In the genomic region with DNA sequence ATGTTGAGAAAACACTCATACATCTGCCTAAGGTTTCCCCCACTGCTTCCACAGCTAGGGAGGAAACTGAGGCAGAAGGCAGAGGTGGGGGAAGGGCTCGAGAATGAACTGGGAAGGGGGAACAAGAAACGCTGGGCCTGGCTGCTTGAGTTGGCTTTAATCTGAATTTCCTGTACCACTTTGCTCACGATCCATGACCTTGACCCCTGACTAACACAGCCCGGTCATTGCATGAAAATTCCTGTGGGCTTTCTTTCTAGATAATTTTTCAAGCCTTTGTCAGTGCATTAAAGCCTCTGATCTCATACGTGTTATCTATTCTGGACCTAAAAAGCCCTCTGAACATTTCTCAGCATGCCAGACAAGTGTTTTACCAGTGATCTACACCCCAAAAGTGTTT, we compare ENCODE assay signal across 30 mouse cellular contexts. TPM values are rescaled to one million over a fixed set of nuclear protein-coding genes. Genes with fewer than 3 reads are reported as not detected.
A peak's percentile ranks its signal among the peaks of the same experiment; 100 is the strongest.
DNase-seq lines count a peak whose midpoint lies in the region; ATAC-seq and TF ChIP-seq lines count a peak whose summit lies in the region.
"Had no signal": no experiment of that assay in that cellular context is flagged by ENCODE, and none has a peak within 500 bp of the region (broad histone marks: within the 10 kb centered on the region; RNA-seq: fewer than 3 reads in every experiment).

No protein-coding gene starts in this region.

- TF ChIP-seq EP300 in liver, postnatal 0 days (IDR thresholded peaks at IDR 0.05; ENCODE audit: low read depth), result no peak

- H3K4me3 ChIP-seq in heart, embryonic 12.5 days, result no peak overlapping the region
- H3K4me3 ChIP-seq in liver, adult 2 months (ENCODE audit: insufficient read depth, low read depth, low read length), result no peak overlapping the region
- H3K4me3 ChIP-seq in liver, postnatal 0 days (ENCODE audit: low read depth, low read length), result no peak overlapping the region
- H3K4me3 ChIP-seq: forebrain, embryonic 10.5 days; hindbrain, embryonic 15.5 days; left cerebral cortex, adult 2 months; limb, embryonic 15.5 days; liver, embryonic 15.5 days; midbrain, embryonic 15.5 days; neural tube, embryonic 12.5 days had no signal

- no peak for TF ChIP-seq CTCF in liver, adult 2 months (IDR thresholded peaks at IDR 0.05; ENCODE audit: low read depth, low read length)
- TF ChIP-seq CTCF in liver, postnatal 0 days (IDR thresholded peaks at IDR 0.05; ENCODE audit: low read depth), result no peak

- intact Hi-C loops in heart, postnatal 36 days (cut with DNase I), result no loop called here

- H3K79me2 ChIP-seq in liver, adult 2 months (ENCODE audit: control insufficient read depth, insufficient read depth, low read length), result no peaks in the 10 kb centered on the region

- 16% methylated on average over 5 of the region's 5 CpGs for WGBS in heart, embryonic 12.5 days
- 26% methylated on average over 5 of the region's 5 CpGs for WGBS in liver, adult 2 months
- 43% methylated on average over 5 of the region's 5 CpGs for WGBS in liver, postnatal 0 days (ENCODE audit: insufficient replicate concordance)

- peaks cover 18% of the 10 kb centered on the region for H3K36me3 ChIP-seq in heart, embryonic 12.5 days
- H3K36me3 ChIP-seq in liver, adult 2 months (ENCODE audit: control insufficient read depth, insufficient read depth, low read length), result no peaks in the 10 kb centered on the region
- H3K36me3 ChIP-seq in liver, postnatal 0 days (replicated peaks; ENCODE audit: insufficient read depth, low read length), result no peaks in the 10 kb centered on the region
- H3K36me3 ChIP-seq: forebrain, embryonic 10.5 days; G1E; hindbrain, embryonic 15.5 days; limb, embryonic 15.5 days; liver, embryonic 15.5 days; midbrain, embryonic 15.5 days; neural tube, embryonic 12.5 days had no signal

- H3K27me3 ChIP-seq in heart, embryonic 12.5 days (replicated peaks), result no peaks in the 10 kb centered on the region
- H3K27me3 ChIP-seq in liver, adult 2 months (ENCODE audit: control insufficient read depth, insufficient read depth, low read length), result no peaks in the 10 kb centered on the region
- H3K27me3 ChIP-seq in liver, postnatal 0 days (ENCODE audit: insufficient read depth, low read length), result no peaks in the 10 kb centered on the region
- H3K27me3 ChIP-seq: CH12.LX; hindbrain, embryonic 15.5 days; limb, embryonic 15.5 days; liver, embryonic 15.5 days; midbrain, embryonic 15.5 days; neural tube, embryonic 12.5 days had no signal

- peak; percentile 61 for DNase-seq in adrenal gland, postnatal 14 days
- no peak for DNase-seq in adrenal gland, adult 8-10 months
- DNase-seq in heart, postnatal 36 days, result no peak
- DNase-seq in liver, adult 2 months (ENCODE audit: extremely low read depth, low read depth, low spot score), result no peak
- no peak for DNase-seq in liver, postnatal 0 days
- DNase-seq in left cerebral cortex, adult 9 months (ENCODE audit: low spot score in 2 of 2), result no peak
- DNase-seq: B cell, adult 2 months; cerebellum, adult 9-11 months; gastrocnemius, postnatal 25 days; heart, postnatal 10 days; kidney, adult 2 months; left cerebral cortex, postnatal 4 days; lung, postnatal 4 days; right cerebral cortex, postnatal 14 days; thymus, adult 2 months; thymus, postnatal 4 days had no signal

- no peaks in the 10 kb centered on the region for H3K9me3 ChIP-seq in heart, embryonic 12.5 days (replicated peaks)
- no peaks in the 10 kb centered on the region for H3K9me3 ChIP-seq in liver, postnatal 0 days (ENCODE audit: low read length)
- H3K9me3 ChIP-seq: forebrain, embryonic 10.5 days; G1E; hindbrain, embryonic 15.5 days; limb, embryonic 15.5 days; liver, embryonic 15.5 days; midbrain, embryonic 15.5 days; neural tube, embryonic 12.5 days had no signal

- no peak for ATAC-seq in heart, embryonic 12.5 days (ENCODE audit: insufficient number of reproducible peaks, low FRiP score)
- no peak for ATAC-seq in liver, postnatal 0 days
- ATAC-seq: activated CD4-positive, CD25-positive, alpha-beta regulatory T cell, adult 4 months; forebrain, embryonic 16.5 days; midbrain, embryonic 15.5 days had no signal

- TF ChIP-seq POLR2A in liver, adult 2 months (IDR thresholded peaks at IDR 0.05; ENCODE audit: extremely low read depth, insufficient read depth, low read length), result no peak

- H3K4me1 ChIP-seq in heart, embryonic 12.5 days (replicated peaks), result peaks cover 25% of the 10 kb centered on the region
- H3K4me1 ChIP-seq in liver, adult 2 months (ENCODE audit: control insufficient read depth, insufficient read depth, low read length), result peaks cover 7% of the 10 kb centered on the region
- H3K4me1 ChIP-seq in liver, postnatal 0 days (ENCODE audit: insufficient read depth), result no peaks in the 10 kb centered on the region
- H3K4me1 ChIP-seq: hindbrain, embryonic 15.5 days; limb, embryonic 15.5 days; midbrain, embryonic 15.5 days; neural tube, embryonic 12.5 days had no signal

- no peak overlapping the region for H3K4me2 ChIP-seq in heart, embryonic 12.5 days
- no peak overlapping the region for H3K4me2 ChIP-seq in liver, postnatal 0 days (ENCODE audit: low read depth, low read length)
- H3K4me2 ChIP-seq: hindbrain, embryonic 15.5 days; limb, embryonic 15.5 days; liver, embryonic 15.5 days; midbrain, embryonic 15.5 days; neural tube, embryonic 12.5 days had no signal

- H3K27ac ChIP-seq in heart, embryonic 12.5 days (ENCODE audit: poor library complexity, severe bottlenecking), result peak overlapping the region; percentile 70
- 0 out of 2 replicates have a peak overlapping the region, but pooled peaks have one; percentile 2 for H3K27ac ChIP-seq in liver, adult 2 months (replicated peaks; ENCODE audit: insufficient read depth, low read depth, low read length)
- H3K27ac ChIP-seq in liver, postnatal 0 days (ENCODE audit: low read depth), result no peak overlapping the region
- H3K27ac ChIP-seq: forebrain, embryonic 10.5 days; hindbrain, embryonic 15.5 days; kidney, postnatal 0 days; left cerebral cortex, adult 2 months; limb, embryonic 15.5 days; liver, embryonic 15.5 days; midbrain, embryonic 15.5 days; neural tube, embryonic 12.5 days; stomach, postnatal 0 days had no signal

- H3K9ac ChIP-seq in heart, embryonic 12.5 days, result no peak overlapping the region
- no peak overlapping the region for H3K9ac ChIP-seq in liver, adult 2 months (ENCODE audit: low read depth, low read length)
- H3K9ac ChIP-seq in liver, postnatal 0 days (replicated peaks), result no peak overlapping the region
- H3K9ac ChIP-seq: hindbrain, embryonic 15.5 days; limb, embryonic 15.5 days; liver, embryonic 15.5 days; midbrain, embryonic 15.5 days; neural tube, embryonic 12.5 days had no signal

RNA-seq across cellular contexts. Expression of gene Ccdc69, which starts 15.1 kb away (rescaled TPM):
- total RNA-seq in adrenal gland, postnatal 14 days (2021), result 8.3 and 12.2 TPM in 2 replicates
- total RNA-seq in adrenal gland, adult 8-10 months (2022), result 1 to 10 TPM; 3.9 to 7.5 (median 4.5) TPM
- 17.5 and 19.0 TPM in 2 replicates for polyA plus RNA-seq in heart, embryonic 12.5 days (2016; fragmentation: Nextera tagmentation; extraction: Ambion mirVana)
- total RNA-seq in heart, postnatal 36 days (2021), result 1 to 10 TPM; 7.6 to 8.0 TPM
- 0.13 and 0.55 TPM in 2 replicates for total RNA-seq in liver, adult 2 months (2014; rRNA removed)
- 0.43 TPM in 1 of 2 replicates, not detected in the other for polyA plus RNA-seq in liver, adult 2 months (2012; rRNA removed)
- 1.3 and 1.6 TPM in 2 replicates for polyA plus RNA-seq in liver, postnatal 0 days (2015; fragmentation: Nextera tagmentation; extraction: Ambion mirVana)
- total RNA-seq: G1E; left cerebral cortex, postnatal 4 days had no signal
- polyA plus RNA-seq: G1E had no signal

RNA-seq across cellular contexts. Expression of gene Anxa6, which starts 29.6 kb away (rescaled TPM):
- 146 and 152 TPM in 2 replicates for total RNA-seq in adrenal gland, postnatal 14 days (2021)
- 100 to 1,000 TPM; 121 to 184 (median 133) TPM for total RNA-seq in adrenal gland, adult 8-10 months (2022)
- 335 and 339 TPM in 2 replicates for polyA plus RNA-seq in heart, embryonic 12.5 days (2016; fragmentation: Nextera tagmentation; extraction: Ambion mirVana)
- total RNA-seq in heart, postnatal 36 days (2021), result 100 to 1,000 TPM; 234 to 241 TPM
- 111 and 120 TPM in 2 replicates for total RNA-seq in liver, adult 2 months (2014; rRNA removed)
- 87.5 and 91.3 TPM in 2 replicates for polyA plus RNA-seq in liver, adult 2 months (2012; rRNA removed)
- polyA plus RNA-seq in liver, postnatal 0 days (2015; fragmentation: Nextera tagmentation; extraction: Ambion mirVana), result 47.5 and 47.7 TPM in 2 replicates

RNA-seq across cellular contexts. Expression of gene Gm2a, which starts 35.1 kb away (rescaled TPM):
- 104 and 106 TPM in 2 replicates for total RNA-seq in adrenal gland, postnatal 14 days (2021)
- 100 to 1,000 TPM; 254 to 285 (median 274) TPM for total RNA-seq in adrenal gland, adult 8-10 months (2022)
- 49.4 and 49.9 TPM in 2 replicates for polyA plus RNA-seq in heart, embryonic 12.5 days (2016; fragmentation: Nextera tagmentation; extraction: Ambion mirVana)
- total RNA-seq in heart, postnatal 36 days (2021), result 10 to 100 TPM; 10.8 to 11.8 TPM
- 41.1 and 61.8 TPM in 2 replicates for total RNA-seq in liver, adult 2 months (2014; rRNA removed)
- 64.6 and 73.6 TPM in 2 replicates for polyA plus RNA-seq in liver, adult 2 months (2012; rRNA removed)
- polyA plus RNA-seq in liver, postnatal 0 days (2015; fragmentation: Nextera tagmentation; extraction: Ambion mirVana), result 28.7 and 31.6 TPM in 2 replicates
- polyA plus RNA-seq: G1E had no signal
